Mouse (Mus musculus): Measurements from ENCODE around the gene Wnk3. TPM values are rescaled to one million over a fixed set of nuclear protein-coding genes. Genes with fewer than 3 reads are reported as not detected.
"Not testable (repeated sequence)": the region's sequence is repeated elsewhere in the genome, so short reads cannot be mapped to it uniquely, and the experiment has no call there.

Gene Wnk3
- total RNA-seq (2021): 1 to 10 TPM; 2.6 to 2.8 TPM
- long read RNA-seq, experiment 1: 0 reads
- long read RNA-seq, experiment 2: 0 reads

GRCm38 (mm10) chrX:151197778-151198177, at the start of gene Wnk3:
Gene Wnk3, plus strand, starts transcription at chrX:151198078.
- no peak for DNase-seq (ENCODE audit: low spot score)

GRCm38 (mm10) chrX:151158414-151158813, 39.5 kb upstream of the Wnk3 start:
- no peak for DNase-seq (ENCODE audit: low spot score)

- DNase-seq (ENCODE audit: low spot score): peak; percentile 7
Observed at GRCm38 (mm10) chrX:151168438-151169131, 29.3 kb upstream of the Wnk3 start.

GRCm38 (mm10) chrX:151169261-151169961, 28.5 kb upstream of the Wnk3 start:
- DNase-seq (ENCODE audit: low spot score): peak; percentile 2

GRCm38 (mm10) chrX:151173134-151173533, 24.7 kb upstream of the Wnk3 start:
- DNase-seq (ENCODE audit: low spot score): not testable (repeated sequence)

- no peak for DNase-seq (ENCODE audit: low spot score)
Observed at GRCm38 (mm10) chrX:151298329-151298728, 100.5 kb downstream of the Wnk3 start.

GRCm38 (mm10) chrX:151313732-151314131, 115.9 kb downstream of the Wnk3 start:
- DNase-seq (ENCODE audit: low spot score): no peak

- DNase-seq (ENCODE audit: low spot score): no peak
Observed at GRCm38 (mm10) chrX:151333615-151334014, 135.7 kb downstream of the Wnk3 start.

- peak; percentile 80 for DNase-seq (ENCODE audit: low spot score)
Observed at GRCm38 (mm10) chrX:151337804-151338203, 139.9 kb downstream of the Wnk3 start.

- peak; percentile 78 for DNase-seq (ENCODE audit: low spot score)
Observed at GRCm38 (mm10) chrX:151343761-151344500, 146.1 kb downstream of the Wnk3 start, which contains the start of gene Fam120c. Gene Fam120c, plus strand, starts transcription at chrX:151344175.

GRCm38 (mm10) chrX:151344501-151344984, 146.7 kb downstream of the Wnk3 start:
- peak; percentile 35 for DNase-seq (ENCODE audit: low spot score)

- DNase-seq (ENCODE audit: low spot score): peak; percentile 33
Observed at GRCm38 (mm10) chrX:151345333-151346125, 147.7 kb downstream of the Wnk3 start.

- DNase-seq (ENCODE audit: low spot score): no peak
Observed at GRCm38 (mm10) chrX:151347278-151347677, 149.4 kb downstream of the Wnk3 start.

GRCm38 (mm10) chrX:151349322-151349721, 151.4 kb downstream of the Wnk3 start:
- peak; percentile 14 for DNase-seq (ENCODE audit: low spot score)

Other genes starting within 250 kb of the Wnk3 start
- gene Gnl3l, start 180.8 kb upstream of the Wnk3 start, total RNA-seq (2021): 10 to 100 TPM; 37.3 to 42.7 TPM
- gene Fgd1, start 151.9 kb upstream of the Wnk3 start, total RNA-seq (2021): 1 to 10 TPM; 2.0 to 2.3 TPM
- 1 to 10 TPM; 7.7 to 8.6 TPM for gene Tsr2, start 101.5 kb upstream of the Wnk3 start, total RNA-seq (2021)
- 10 to 100 TPM; 10.7 to 11.5 TPM for gene Fam120c, start 146.1 kb downstream of the Wnk3 start, total RNA-seq (2021)

All from gastrocnemius, adult 18-20 months (tissue).